Mouse (Mus musculus) ZHBTc4 (cell line): Measurements from ENCODE around the gene Esp3.
"Not testable (repeated sequence)": the region's sequence is repeated elsewhere in the genome, so short reads cannot be mapped to it uniquely, and the experiment has no call there.

ENCODE experiments used
- DNase-seq: peaks from one replicate; pipeline ENCODE4 v3.0.0-alpha.2; 2011; ENCODE audit warnings: low read depth, low spot score

Esp3 gene

GRCm38 (mm10) chr17:40631775-40632174 lies at the start of gene Esp3:
Esp3 (plus strand) TSS chr17:40632075.
- not testable (repeated sequence) for DNase-seq

GRCm38 (mm10) chr17:40583906-40584305 lies 48.0 kb upstream of the Esp3 start:
- peak; percentile 32 for DNase-seq

- no peak for DNase-seq
These were observed 40.6 kb upstream of the Esp3 start for GRCm38 (mm10) chr17:40591297-40591696.

- DNase-seq, result no peak
These were observed 33.6 kb upstream of the Esp3 start, which contains the start of gene Esp4 for GRCm38 (mm10) chr17:40598294-40598693. Esp4 (plus strand) TSS chr17:40598594.

GRCm38 (mm10) chr17:40662118-40662679 lies 30.3 kb downstream of the Esp3 start:
- DNase-seq, result not testable (repeated sequence)

GRCm38 (mm10) chr17:40663161-40663811 lies 31.4 kb downstream of the Esp3 start:
- DNase-seq, result not testable (repeated sequence)
